Mouse (Mus musculus) forebrain, embryonic 12.5 days (tissue): Measurements from ENCODE around the gene Irak2. TPM values are rescaled to one million over a fixed set of nuclear protein-coding genes. Genes with fewer than 3 reads are reported as not detected.

Experiments
- ATAC-seq: fragments of 200-750 bp; cut with Nextera tagmentation; 2 replicates; pipeline ENCODE4 v1.8.0; 2017; ENCODE audit warnings: moderate TSS enrichment; ENCODE audit not compliant: low FRiP score
- H3K27ac ChIP-seq: fragments of 300-500 bp; sonication (generic); 2 replicates; pipeline ENCODE4 v1.5.1; 2016; ENCODE audit warnings: mild to moderate bottlenecking
- H3K27me3 ChIP-seq: fragments of 300-500 bp; sonication (generic); 2 replicates; pipeline ENCODE4 v1.6.1; 2016; ENCODE audit warnings: mild to moderate bottlenecking
- H3K36me3 ChIP-seq: fragments of 300-500 bp; sonication (generic); replicated peaks from 2 replicates; pipeline ENCODE4 v1.6.1; 2016; ENCODE audit warnings: mild to moderate bottlenecking
- H3K4me1 ChIP-seq: fragments of 300-500 bp; sonication (generic); 2 replicates; pipeline ENCODE4 v1.6.1; 2016
- H3K4me2 ChIP-seq: fragments of 300-500 bp; sonication (generic); 2 replicates; pipeline ENCODE4 v1.6.1; 2016; ENCODE audit warnings: mild to moderate bottlenecking, moderate library complexity
- H3K4me3 ChIP-seq: fragments of 300-500 bp; sonication (generic); replicated peaks from 2 replicates; pipeline ENCODE4 v1.5.1; 2016; ENCODE audit warnings: mild to moderate bottlenecking
- H3K9ac ChIP-seq: fragments of 300-500 bp; sonication (generic); 2 replicates; pipeline ENCODE4 v1.6.1; 2016; ENCODE audit warnings: mild to moderate bottlenecking
- H3K9me3 ChIP-seq: fragments of 300-500 bp; sonication (generic); 2 replicates; pipeline ENCODE4 v1.6.1; 2016
- WGBS: fragments of 180-500 bp; shearing (Covaris S2); methylation state at CpG from one replicate; pipeline ENCODE4 v1.1.7; 2016; 5-methylcytosine and 5-hydroxymethylcytosine counted together
- microRNA-seq: library from miRNA; unstranded; fragments of <30 nt; microRNA quantifications from one replicate; pipeline ENCODE4, GENCODE M21; 2017
- polyA plus RNA-seq: library from polyadenylated mRNA; unstranded; fragments of >200 nt; fragmentation: Nextera tagmentation; extraction: Ambion mirVana; gene quantifications from 2 replicates; pipeline ENCODE4 v1.2.1, GENCODE M21; 2016

The Irak2 gene
- polyA plus RNA-seq, 1 experiment from 2014 or later, result 1.6 TPM

- H3K36me3 ChIP-seq, result peaks cover 99% of the 10 kb centered on the region
- no peak overlapping the region for H3K4me2 ChIP-seq
- H3K9ac ChIP-seq, result no peak overlapping the region
- H3K27ac ChIP-seq, result no peak overlapping the region
- H3K9me3 ChIP-seq, result no peaks in the 10 kb centered on the region
- no peak overlapping the region for H3K4me3 ChIP-seq
- no peaks in the 10 kb centered on the region for H3K4me1 ChIP-seq
- no peaks in the 10 kb centered on the region for H3K27me3 ChIP-seq
- no peak for ATAC-seq
- 90% methylated on average over 3 of the region's 3 CpGs for WGBS
These were observed 93.0 kb downstream of the Irak2 start for GRCm38 (mm10) chr6:113731296-113731695.

DNA sequence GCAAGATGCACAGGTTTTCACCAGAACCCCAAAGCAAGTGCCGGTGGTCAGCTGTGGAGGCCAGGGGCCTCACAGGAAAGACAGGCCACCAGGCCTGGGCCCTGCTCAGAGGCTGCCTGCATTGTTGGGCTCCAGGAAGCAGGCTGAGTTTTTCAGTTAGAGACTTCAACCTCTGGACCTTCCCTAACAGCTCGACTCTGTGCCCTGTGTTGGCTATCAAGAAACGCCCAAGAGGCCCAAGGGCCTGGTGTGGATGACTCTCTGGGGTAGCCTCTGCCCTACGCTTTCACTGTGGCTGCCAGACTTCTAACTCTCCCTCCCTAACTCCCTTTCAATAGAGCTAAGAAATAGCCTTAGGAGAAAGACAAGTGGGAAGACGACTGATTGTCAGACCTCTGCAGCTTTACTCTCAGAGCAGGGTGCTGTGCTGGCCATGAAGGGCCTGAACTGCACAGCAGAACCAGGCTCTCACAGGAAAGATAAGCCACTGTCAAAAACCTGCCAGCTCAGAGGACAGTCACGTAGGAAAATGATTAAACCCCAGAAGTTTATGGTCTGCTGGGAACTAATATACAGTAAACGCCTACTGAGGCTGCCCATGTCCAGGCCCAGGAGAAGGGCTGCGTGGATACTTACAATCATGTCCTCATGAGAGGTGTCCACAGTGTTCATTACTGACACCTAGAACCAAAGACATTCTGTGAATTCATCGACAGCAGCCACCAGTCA lies 99.2 kb downstream of the Irak2 start:
- no peak overlapping the region for H3K27ac ChIP-seq
- H3K9ac ChIP-seq, result no peak overlapping the region
- H3K27me3 ChIP-seq, result no peaks in the 10 kb centered on the region
- H3K9me3 ChIP-seq, result no peaks in the 10 kb centered on the region
- 89% methylated on average over 9 of the region's 9 CpGs for WGBS
- H3K4me1 ChIP-seq, result peaks cover 12% of the 10 kb centered on the region
- H3K36me3 ChIP-seq, result peaks cover 55% of the 10 kb centered on the region
- H3K4me2 ChIP-seq, result no peak overlapping the region
- ATAC-seq, result no peak
- no peak overlapping the region for H3K4me3 ChIP-seq

DNA sequence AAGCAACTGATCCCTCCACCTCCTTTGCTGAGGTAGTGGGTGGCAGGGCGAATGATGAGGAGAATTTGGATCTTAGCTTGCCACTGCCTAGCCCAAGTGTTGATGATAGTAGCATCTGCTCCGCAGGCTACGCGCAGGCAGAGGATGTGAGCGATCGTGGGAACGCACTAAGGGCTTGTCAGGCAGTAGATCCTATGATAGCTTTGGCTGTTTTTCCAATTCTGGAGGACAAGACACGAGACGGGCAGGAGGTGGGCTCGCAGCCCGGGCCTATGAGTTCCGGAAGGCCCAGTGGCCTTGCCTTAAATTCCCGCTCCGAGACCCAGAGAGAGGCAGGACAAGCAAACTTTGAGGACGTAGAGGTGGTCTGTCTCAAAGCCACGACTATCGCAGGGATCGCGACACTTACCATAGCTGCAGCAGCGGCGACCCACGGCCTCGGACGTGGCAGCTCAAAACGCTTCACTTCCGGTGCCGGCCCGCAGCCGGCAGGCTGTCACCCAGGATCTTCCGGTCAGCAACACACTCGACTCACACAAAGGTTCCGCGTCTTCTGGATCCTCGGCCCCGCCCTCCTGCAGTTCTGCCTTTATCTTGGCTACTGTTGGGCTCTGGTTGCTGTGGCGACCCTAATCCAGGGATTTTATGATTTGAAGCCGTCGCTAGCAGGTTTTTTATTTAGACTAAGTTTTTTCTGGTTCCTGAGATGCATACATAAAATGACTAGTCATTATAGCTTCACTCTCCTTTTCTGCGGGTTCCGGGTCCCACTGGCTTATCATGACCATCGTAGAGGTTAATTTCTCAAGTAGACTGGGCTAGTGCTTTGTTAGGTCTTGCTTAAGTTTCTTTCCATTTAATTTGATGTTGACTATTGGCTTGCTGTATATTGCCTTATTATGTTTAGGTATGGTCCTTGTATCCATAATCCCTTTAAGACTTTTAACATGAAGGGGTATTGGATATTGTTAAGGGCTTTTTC lies 102.3 kb downstream of the Irak2 start, which contains the start of gene Sec13:
Gene Sec13 (minus strand): TSS at position 508 of the 982 bp plus-strand sequence.
- 7% methylated on average over 41 of the region's 41 CpGs for WGBS
- no peaks in the 10 kb centered on the region for H3K9me3 ChIP-seq
- H3K27me3 ChIP-seq, result no peaks in the 10 kb centered on the region; the same call in 1 of the 2 replicates
- H3K36me3 ChIP-seq, result peaks cover 26% of the 10 kb centered on the region
- H3K4me3 ChIP-seq, result peak within 1 kb of the TSS; percentile 83
- peaks cover 12% of the 10 kb centered on the region for H3K4me1 ChIP-seq
- H3K9ac ChIP-seq, result peak within 1 kb of the TSS; percentile 81
- peak; percentile 91 for ATAC-seq
- H3K27ac ChIP-seq, result 0 out of 2 replicates have a peak within 1 kb of the TSS, but pooled peaks have one; percentile 62
- H3K4me2 ChIP-seq, result peak within 1 kb of the TSS; percentile 83

DNA sequence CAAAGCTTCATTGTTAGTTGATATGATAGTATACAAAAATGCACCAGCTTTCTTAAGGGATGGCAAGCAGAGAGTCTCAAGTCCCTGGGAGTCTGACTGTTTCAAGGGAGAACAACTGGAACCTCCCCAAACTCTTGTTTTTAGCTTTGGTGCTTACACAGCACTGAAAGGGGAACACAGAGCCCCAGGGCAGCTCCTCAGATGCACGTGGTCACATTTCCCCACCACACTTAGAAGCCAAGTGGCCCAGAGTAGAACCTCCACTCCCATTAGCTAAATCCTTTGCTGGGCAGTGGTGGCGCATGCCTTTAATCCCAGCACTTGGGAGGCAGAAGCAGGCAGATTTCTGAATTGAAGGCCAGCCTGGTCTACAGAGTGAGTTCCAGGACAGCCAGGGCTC lies 103.2 kb downstream of the Irak2 start:
- H3K4me3 ChIP-seq, result no peak overlapping the region
- peaks cover 17% of the 10 kb centered on the region for H3K36me3 ChIP-seq
- no peak overlapping the region for H3K27ac ChIP-seq
- H3K4me2 ChIP-seq, result no peak overlapping the region
- H3K9ac ChIP-seq, result no peak overlapping the region
- 62% methylated on average over 2 of the region's 2 CpGs for WGBS
- H3K4me1 ChIP-seq, result peaks cover 12% of the 10 kb centered on the region
- no peak for ATAC-seq
- no peaks in the 10 kb centered on the region; the same call in 1 of the 2 replicates for H3K27me3 ChIP-seq
- H3K9me3 ChIP-seq, result no peaks in the 10 kb centered on the region

- Histone ChIP-seq H3K4me1 (peaks cover 12% of the 10 kb centered on the region), H3K4me2 (no peak overlapping the region), H3K27ac (no peak overlapping the region), H3K9me3 (no peaks in the 10 kb centered on the region), H3K36me3 (peaks cover 12% of the 10 kb centered on the region), H3K4me3 (no peak overlapping the region), H3K27me3 (no peaks in the 10 kb centered on the region; the same call in 1 of the 2 replicates), H3K9ac (no peak overlapping the region)
- ATAC-seq, result no peak
- 84% methylated on average over 1 of the region's 1 CpGs for WGBS
These were observed 104.1 kb downstream of the Irak2 start for GRCm38 (mm10) chr6:113742321-113742720.

- H3K4me2 ChIP-seq, result no peak overlapping the region
- no peak overlapping the region for H3K9ac ChIP-seq
- 50% methylated on average over 1 of the region's 1 CpGs for WGBS
- no peaks in the 10 kb centered on the region for H3K9me3 ChIP-seq
- H3K4me1 ChIP-seq, result peaks cover 12% of the 10 kb centered on the region
- no peak overlapping the region for H3K4me3 ChIP-seq
- no peak for ATAC-seq
- H3K36me3 ChIP-seq, result peaks cover 4% of the 10 kb centered on the region; the same call in 1 of the 2 replicates
- H3K27ac ChIP-seq, result no peak overlapping the region
- H3K27me3 ChIP-seq, result peaks cover 2% of the 10 kb centered on the region; the same call in 1 of the 2 replicates
These were observed 104.8 kb downstream of the Irak2 start for GRCm38 (mm10) chr6:113743111-113743510.

Small RNA genes within 50 kb of the gene (microRNA-seq; reads per million reads assigned to microRNA genes)
- gene Mir7042, result not detected

Other genes with a start within 250 kb of the Irak2 start
- 6.5 and 7.0 TPM in 2 replicates for gene Ttll3, start 249.2 kb upstream of the Irak2 start, polyA plus RNA-seq
- gene Rpusd3, start 219.1 kb upstream of the Irak2 start, polyA plus RNA-seq, result 23.8 and 28.1 TPM in 2 replicates
- gene Cidec, start 202.7 kb upstream of the Irak2 start, polyA plus RNA-seq, result not detected in 2 replicates
- gene Jagn1, start 195.9 kb upstream of the Irak2 start, polyA plus RNA-seq, result 68.5 and 71.3 TPM in 2 replicates
- gene Il17re, start 180.0 kb upstream of the Irak2 start, polyA plus RNA-seq, result 0.46 and 0.55 TPM in 2 replicates
- gene Il17rc, start 167.0 kb upstream of the Irak2 start, polyA plus RNA-seq, result 1.6 and 2.2 TPM in 2 replicates
- 39.6 and 43.1 TPM in 2 replicates for gene Creld1, start 155.2 kb upstream of the Irak2 start, polyA plus RNA-seq
- gene Prrt3, start 136.5 kb upstream of the Irak2 start, polyA plus RNA-seq, result 2.3 and 2.4 TPM in 2 replicates
- 77.4 and 78.5 TPM in 2 replicates for gene Emc3, start 106.8 kb upstream of the Irak2 start, polyA plus RNA-seq
- 15.9 and 18.8 TPM in 2 replicates for gene Fancd2, start 106.8 kb upstream of the Irak2 start, polyA plus RNA-seq
- 0.28 and 0.35 TPM in 2 replicates for gene Fancd2os, start 37.8 kb upstream of the Irak2 start, polyA plus RNA-seq
- gene Brk1, start 33.7 kb upstream of the Irak2 start, polyA plus RNA-seq, result 189 and 194 TPM in 2 replicates
- 54.9 and 61.8 TPM in 2 replicates for gene Vhl, start 14.5 kb upstream of the Irak2 start, polyA plus RNA-seq
- 0.94 and 0.96 TPM in 2 replicates for gene Tatdn2, start 58.6 kb downstream of the Irak2 start, polyA plus RNA-seq
- gene Ghrl, start 81.4 kb downstream of the Irak2 start, polyA plus RNA-seq, result 0.92 and 1.2 TPM in 2 replicates
- 230 and 237 TPM in 2 replicates for gene Sec13, start 102.3 kb downstream of the Irak2 start, polyA plus RNA-seq